Mouse (Mus musculus): ENCODE results near the gene Clcn1. TPM values are rescaled to one million over a fixed set of nuclear protein-coding genes. Genes with fewer than 3 reads are reported as not detected.
A peak's percentile ranks its signal among the peaks of the same experiment; 100 is the strongest.

Gene Clcn1
- 9.0 and 9.1 TPM in 2 replicates for polyA plus RNA-seq (2012; rRNA removed)

DNA sequence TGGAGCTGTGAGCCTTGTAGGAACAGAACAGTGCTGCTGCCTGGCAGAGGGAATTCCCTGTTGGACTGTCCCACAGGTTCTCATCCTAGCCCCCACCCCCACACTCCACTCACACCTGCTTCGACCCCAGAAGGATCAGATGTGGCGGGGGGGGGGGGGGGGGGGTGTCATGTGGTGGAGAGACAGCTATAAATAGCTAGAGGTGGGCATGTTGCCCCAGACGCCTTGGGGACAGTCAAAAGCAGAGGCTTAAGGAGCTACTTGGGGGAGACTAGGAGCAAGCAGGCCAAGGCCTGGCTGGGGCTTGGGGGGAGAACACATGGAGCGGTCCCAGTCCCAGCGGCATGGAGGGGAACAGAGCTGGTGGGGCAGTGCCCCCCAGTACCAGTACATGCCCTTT, at the start of gene Clcn1:
Gene Clcn1, plus strand, starts transcription at position 238 of the 400 bp plus-strand sequence.
- DNase-seq (ENCODE audit: extremely low spot score in 1 of 2, low spot score in 1 of 2), result no peak

DNA sequence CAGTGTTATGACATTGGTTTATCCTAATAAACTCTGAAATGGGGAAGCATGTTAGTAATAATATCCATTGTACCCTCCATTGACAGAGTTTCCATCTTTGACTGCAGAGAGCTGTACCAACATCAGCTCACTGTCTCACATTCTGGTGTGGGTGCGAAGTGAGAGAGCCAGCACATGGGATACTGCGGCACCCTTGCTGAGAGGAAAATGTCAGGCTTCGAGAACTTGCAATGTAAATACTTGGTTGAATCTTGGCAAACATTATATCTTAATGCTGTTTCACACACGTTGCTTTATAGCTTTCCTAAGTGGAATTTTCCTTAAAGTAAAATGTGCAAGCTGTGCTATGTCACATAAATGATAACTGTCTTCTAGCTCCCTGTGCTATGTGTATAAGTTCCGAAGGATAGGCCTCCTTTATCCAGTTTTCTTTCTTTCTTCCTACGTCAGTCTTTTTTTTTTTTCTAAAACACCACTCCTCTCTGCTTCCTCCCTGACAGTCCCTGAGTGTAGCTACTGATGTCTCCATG, 49.1 kb upstream of the Clcn1 start:
- DNase-seq (ENCODE audit: extremely low spot score in 1 of 2, low spot score in 1 of 2), result peak; percentile 57 to 69

- DNase-seq (ENCODE audit: extremely low spot score in 1 of 2, low spot score in 1 of 2), result peak in 1 of 2 experiments; percentile 63
Observed at GRCm38 (mm10) chr6:42241311-42242045, 45.0 kb upstream of the Clcn1 start.

DNA sequence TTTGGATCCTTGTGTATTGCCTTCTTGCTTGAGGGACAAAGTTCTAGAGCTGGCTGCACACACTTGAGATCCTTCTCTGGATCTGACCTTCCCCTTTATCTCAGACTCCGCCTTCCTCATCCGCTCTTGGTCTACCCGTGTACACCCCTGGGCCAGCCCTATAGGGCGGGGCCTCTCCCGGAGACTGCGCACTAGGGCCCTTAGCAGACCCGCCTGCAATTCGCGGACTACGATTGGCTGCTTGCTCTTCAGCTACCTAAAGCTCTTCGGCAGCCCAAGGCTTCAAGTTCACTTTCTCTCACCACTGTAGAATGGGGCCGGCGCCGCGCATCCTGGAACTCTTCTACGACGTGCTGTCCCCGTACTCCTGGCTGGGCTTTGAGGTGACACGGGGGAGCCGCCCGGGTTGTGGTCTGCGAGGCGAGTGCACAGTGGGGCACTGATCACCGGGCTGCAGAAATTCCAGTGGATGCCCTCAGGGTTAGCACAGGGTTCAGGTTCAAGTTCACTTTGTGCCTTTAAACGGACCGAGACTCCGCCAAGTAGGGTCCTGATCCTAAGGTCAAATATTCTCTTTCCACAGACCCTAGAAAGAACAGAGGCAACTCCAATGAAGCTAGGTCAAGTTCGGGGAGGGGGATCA, 40.7 kb upstream of the Clcn1 start, which contains the start of gene Gstk1:
Gene Gstk1, plus strand, starts transcription at position 225 of the 643 bp plus-strand sequence.
- DNase-seq (ENCODE audit: extremely low spot score in 1 of 2, low spot score in 1 of 2), result peak; percentile 41 to 62

GRCm38 (mm10) chr6:42247173-42247572, 39.3 kb upstream of the Clcn1 start:
- DNase-seq (ENCODE audit: extremely low spot score in 1 of 2, low spot score in 1 of 2), result no peak

GRCm38 (mm10) chr6:42247981-42248380, 38.5 kb upstream of the Clcn1 start:
- no peak for DNase-seq (ENCODE audit: extremely low spot score in 1 of 2, low spot score in 1 of 2)

- no peak for DNase-seq (ENCODE audit: extremely low spot score in 1 of 2, low spot score in 1 of 2)
Observed at GRCm38 (mm10) chr6:42251791-42252190, 34.7 kb upstream of the Clcn1 start.

DNA sequence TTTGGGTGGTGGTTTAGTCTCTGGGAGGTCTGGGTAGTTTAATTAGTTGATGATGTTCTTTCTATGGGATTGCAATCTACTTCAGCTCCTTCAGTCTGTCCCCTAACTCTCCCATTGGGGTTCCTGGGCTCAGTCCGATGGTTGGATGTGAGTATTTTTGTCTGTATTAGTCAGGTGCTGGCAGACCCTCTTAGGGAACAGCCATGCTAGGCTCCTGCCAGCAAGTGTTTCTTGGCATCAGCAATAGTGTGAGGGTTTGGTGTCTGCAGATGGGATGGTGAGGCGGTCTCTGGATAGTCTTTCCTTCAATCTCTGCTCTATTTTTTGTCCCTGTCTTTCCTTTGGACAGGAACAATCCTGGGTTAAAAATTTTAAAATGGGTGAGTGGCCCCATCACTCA, 33.4 kb upstream of the Clcn1 start:
- no peak for DNase-seq (ENCODE audit: extremely low spot score in 1 of 2, low spot score in 1 of 2)

DNA sequence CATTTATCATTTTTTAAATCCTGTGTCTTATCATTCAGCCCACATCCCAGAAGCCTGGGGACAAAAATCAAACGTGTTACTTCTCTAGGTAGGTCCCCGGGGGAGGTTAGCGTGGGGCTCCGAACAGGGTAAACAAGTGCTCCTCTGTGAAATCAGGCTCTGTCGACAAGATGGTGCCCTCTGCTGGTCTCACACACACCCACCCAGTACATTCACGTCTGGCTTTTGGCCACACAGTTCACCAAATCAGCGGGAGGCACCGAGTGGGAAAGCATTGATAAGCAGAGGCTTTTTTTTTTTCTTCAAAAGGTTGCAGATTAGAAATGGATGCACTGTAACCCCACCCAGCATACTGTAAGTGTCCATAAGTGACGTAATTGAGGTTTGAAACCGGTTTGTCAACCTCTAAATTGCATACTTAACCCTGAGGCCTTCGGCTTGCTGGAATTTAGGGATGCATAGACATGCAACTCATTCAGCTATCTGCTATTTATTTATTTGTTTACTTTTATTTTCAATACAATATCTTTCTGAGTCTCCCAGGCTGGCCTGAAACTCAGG, 29.1 kb upstream of the Clcn1 start:
- DNase-seq (ENCODE audit: extremely low spot score in 1 of 2, low spot score in 1 of 2), result peak in 1 of 2 experiments; percentile 68

- DNase-seq (ENCODE audit: extremely low spot score in 1 of 2, low spot score in 1 of 2), result no peak
Observed at GRCm38 (mm10) chr6:42260430-42260829, 26.1 kb upstream of the Clcn1 start.

DNA sequence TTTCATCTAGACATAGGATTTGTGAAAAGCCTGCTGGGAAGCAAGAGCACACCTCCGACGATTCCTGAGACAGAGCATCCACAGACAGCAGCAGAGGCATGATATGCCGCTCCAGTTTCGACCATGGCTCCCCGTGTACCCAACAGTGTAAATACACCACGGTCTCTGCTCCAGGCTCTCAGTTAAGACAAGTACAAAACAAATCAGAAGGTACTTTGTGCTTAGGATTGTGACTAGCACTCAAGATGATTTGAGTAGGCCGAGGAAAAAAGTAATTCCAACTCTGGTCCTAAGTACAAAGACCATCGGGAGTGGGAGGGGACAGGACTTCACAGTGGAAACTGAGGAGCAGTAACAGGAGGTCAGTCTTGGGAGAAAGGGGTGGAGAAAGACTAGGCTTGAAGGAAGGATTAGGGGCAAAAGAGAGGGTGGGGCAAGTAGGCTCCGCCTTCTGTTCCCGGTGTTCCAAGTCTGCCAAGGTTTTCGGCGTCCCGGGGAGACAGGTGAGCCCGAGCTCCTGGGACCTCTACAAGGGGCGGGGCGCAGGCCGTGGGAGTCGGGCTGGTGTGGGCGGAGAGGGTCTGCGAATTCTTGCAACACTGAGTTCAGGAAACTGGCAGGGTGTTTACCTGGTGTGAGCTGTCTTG, 24.8 kb upstream of the Clcn1 start, which contains the start of gene Tmem139:
Gene Tmem139, plus strand, starts transcription at position 447 of the 647 bp plus-strand sequence.
- DNase-seq (ENCODE audit: extremely low spot score in 1 of 2, low spot score in 1 of 2), result no peak

- peak; percentile 98 to 99 for DNase-seq (ENCODE audit: extremely low spot score in 1 of 2, low spot score in 1 of 2)
Observed at GRCm38 (mm10) chr6:42264626-42265312, 21.7 kb upstream of the Clcn1 start, which contains the start of gene Casp2. Casp2 (plus strand) TSS chr6:42264985.

DNA sequence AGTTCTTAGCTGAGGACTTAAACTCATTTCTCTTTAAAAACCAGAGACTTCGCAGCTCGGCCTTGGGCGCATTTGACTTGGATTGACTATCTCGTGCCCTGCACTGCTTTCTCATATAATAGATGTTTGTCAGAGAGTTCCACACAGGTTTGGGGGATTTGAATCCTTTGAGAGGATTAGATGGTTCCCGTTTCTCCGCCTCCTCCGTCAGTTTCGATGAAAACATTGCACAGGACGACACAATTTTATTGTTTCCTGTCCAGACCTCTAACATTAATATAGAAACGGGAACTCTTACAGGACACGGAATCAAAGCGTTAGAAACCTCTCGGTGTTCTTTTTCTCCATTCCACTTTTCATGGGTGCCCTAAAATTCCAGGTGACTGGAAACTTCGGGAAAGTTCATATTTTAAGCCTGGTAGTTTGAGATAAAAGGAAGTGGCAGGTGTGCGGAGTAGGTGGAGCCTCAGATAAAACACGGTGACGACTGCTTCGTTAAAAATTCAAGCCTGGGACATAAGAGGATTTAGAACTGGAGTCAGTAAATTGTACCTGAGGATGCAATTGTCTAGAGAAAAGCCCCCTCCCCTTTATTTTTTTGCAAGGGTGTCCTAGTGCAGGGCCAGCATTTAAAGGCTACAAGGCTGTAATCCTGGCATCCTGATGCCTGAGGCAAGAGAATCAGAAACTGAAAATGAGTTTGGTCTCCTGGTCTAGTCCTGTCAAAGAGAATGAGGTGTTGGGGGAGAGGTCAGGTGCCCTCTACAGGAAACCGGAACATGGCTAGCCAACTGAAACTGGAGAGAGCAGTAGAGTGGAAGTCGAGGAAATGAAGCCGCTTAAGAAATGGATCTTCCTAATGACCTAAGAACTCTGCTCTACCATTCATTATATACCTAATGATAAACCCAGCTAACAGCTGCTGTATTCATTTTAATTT, 20.8 kb upstream of the Clcn1 start:
- DNase-seq (ENCODE audit: extremely low spot score in 1 of 2, low spot score in 1 of 2), result peak in 1 of 2 experiments; percentile 19

- DNase-seq (ENCODE audit: extremely low spot score in 1 of 2, low spot score in 1 of 2), result no peak
Observed at GRCm38 (mm10) chr6:42270817-42271216, 15.7 kb upstream of the Clcn1 start.

DNA sequence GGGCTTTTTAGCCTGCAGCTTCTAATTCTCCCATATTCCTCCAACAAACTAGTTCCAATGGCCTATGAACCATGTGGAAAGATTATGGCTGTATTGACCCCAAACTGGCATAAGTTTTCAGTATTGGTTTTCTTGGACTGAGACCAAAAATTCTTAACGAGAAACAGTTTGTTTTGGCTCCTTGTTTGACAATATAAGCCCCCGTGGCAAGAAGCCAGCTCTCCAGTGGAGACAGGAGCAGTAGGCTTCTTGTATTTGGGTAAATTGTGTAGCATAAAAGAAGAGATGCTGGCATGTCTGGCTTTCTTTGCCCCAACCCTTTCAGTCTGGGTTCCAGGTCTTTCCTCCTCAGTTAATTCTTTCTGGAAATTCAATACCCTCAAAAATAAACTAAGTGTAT, 10.3 kb upstream of the Clcn1 start:
- DNase-seq (ENCODE audit: extremely low spot score in 1 of 2, low spot score in 1 of 2), result no peak

GRCm38 (mm10) chr6:42282865-42283528, 3.5 kb upstream of the Clcn1 start:
- DNase-seq (ENCODE audit: extremely low spot score in 1 of 2, low spot score in 1 of 2), result no peak

GRCm38 (mm10) chr6:42287562-42287961, 1.1 kb downstream of the Clcn1 start:
- no peak for DNase-seq (ENCODE audit: extremely low spot score in 1 of 2, low spot score in 1 of 2)

- DNase-seq (ENCODE audit: extremely low spot score in 1 of 2, low spot score in 1 of 2), result no peak
Observed at GRCm38 (mm10) chr6:42293327-42293726, 6.8 kb downstream of the Clcn1 start.

All from frontal cortex, adult 2 months (tissue).